Mouse (Mus musculus): ENCODE measurements around the gene Pkp4. TPM values are rescaled to one million over a fixed set of nuclear protein-coding genes. Genes with fewer than 3 reads are reported as not detected.

The Pkp4 gene
- total RNA-seq, 2 experiments from 2014 or later, result 10.1 to 19.9 TPM

DNA sequence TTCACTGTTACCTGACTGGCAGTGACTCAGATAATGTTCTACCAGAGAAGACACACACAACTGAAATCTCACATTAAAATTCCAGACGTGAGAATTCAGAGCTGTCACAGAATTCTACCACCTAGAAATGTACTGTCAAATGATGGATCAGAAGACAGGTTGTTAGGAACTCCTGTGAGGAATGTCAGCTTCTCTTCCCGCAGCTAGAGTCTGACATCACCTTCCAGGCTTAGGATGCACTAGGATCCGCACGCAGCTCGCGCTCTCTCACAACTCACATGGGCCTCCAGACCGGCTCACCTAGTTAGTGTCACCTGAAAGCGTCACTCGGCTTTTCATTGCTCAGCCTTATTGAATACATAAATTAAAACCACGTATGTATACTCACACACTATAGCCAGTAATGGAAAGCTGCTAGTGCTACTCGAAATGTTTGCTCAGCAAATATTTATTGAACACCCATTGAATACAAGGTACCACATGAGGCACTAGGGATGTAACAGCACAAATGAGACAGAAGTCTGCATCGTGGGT lies 142.9 kb downstream of the Pkp4 start:
- no peak for ATAC-seq (replicated peaks; ENCODE audit: low FRiP score, low TSS enrichment, poor library complexity, severe bottlenecking)

DNA sequence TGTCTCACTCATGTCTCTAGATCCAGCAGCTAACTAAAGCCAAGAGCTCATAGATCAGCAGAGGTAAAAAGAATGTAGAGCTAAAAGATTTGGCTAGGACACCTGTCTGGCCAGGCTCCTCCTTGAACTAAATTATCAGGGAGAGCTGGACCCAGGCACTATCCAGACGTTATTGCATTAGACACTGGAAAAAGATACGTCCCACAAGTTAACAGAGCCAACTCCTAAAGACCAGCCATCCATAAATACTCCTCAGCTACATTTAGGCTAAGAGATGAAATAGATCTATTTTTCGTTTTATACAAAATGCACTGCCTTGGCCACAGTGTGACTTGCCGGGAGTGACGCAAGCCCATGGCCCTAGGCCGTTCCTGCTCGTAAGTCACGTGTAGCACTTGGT lies 146.7 kb downstream of the Pkp4 start:
- ATAC-seq (replicated peaks; ENCODE audit: low FRiP score, low TSS enrichment, poor library complexity, severe bottlenecking), result no peak

DNA sequence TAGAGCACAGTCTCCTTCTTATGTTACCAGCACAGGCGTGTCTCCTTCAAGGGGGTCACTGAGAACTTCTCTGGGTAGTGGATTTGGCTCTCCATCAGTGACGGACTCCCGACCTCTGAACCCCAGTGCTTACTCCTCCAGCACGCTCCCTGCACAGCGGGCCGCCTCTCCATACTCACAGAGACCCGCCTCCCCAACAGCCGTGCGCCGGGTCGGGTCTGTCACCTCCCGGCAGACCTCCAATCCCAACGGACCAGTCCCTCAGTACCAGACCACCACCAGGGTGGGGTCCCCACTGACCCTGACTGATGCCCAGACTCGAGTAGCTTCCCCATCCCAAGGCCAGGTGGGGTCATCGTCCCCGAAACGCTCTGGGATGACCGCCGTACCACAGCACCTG lies 147.4 kb downstream of the Pkp4 start:
- no peak for ATAC-seq (replicated peaks; ENCODE audit: low FRiP score, low TSS enrichment, poor library complexity, severe bottlenecking)

DNA sequence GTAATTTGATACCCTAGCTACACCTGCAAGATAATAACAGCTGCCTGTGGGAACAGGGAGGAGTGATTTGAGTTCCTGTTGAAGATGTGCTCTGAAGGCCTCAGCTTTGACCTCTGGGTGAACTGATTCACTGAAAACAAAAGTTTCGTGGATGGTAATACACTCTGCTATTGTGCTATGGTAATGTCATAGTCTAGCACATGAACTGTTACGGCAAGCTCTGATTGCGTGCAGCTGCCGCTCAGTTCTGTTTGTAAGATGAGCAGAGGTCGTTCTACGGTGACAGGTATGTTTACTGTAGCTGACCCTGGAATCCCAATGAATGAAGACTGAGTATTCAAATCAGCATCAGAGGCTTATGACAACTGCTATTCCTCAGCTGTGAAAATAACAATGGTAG lies 152.6 kb downstream of the Pkp4 start:
- ATAC-seq (replicated peaks; ENCODE audit: low FRiP score, low TSS enrichment, poor library complexity, severe bottlenecking), result no peak

DNA sequence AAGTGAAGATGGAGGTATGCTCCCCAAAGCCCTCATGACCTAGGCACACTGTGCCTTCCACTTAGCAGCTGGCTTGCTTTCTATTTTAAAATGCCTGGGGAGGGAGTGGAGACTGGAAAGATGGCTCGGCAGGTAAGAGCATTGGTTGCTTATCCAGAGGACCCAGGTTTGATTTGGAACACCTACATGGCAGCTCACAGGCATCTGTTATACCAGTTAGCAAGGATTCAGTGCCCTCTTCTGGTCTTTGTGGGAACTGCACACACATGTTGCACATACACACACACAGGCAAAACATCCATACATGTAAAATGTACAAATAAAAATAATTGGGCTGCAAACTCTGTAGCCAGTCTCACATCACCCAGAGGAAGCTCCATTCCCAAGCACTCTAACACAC lies 158.0 kb downstream of the Pkp4 start:
- ATAC-seq (replicated peaks; ENCODE audit: low FRiP score, low TSS enrichment, poor library complexity, severe bottlenecking), result no peak

DNA sequence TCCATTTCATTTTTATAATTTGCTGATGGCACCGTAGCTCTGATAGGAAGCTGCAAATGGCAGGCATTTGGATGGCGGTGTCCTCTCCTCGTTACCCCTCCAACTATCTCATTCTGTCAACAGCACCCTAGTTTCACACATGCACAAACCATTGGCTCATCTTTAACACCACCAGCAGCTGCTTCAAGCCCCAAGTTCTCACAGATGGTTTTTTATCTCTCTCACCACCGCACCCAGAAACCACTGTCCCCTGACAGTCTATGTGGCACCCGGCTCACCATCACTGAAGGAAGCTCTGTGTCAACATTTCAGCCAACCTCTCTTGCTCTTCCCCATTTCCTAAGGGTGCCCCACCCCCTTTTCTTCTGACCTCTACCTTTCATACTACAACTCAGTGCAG lies 167.3 kb downstream of the Pkp4 start:
- peak; percentile 47; the same call in 1 of the 2 replicates for ATAC-seq (replicated peaks; ENCODE audit: low FRiP score, low TSS enrichment, poor library complexity, severe bottlenecking)

DNA sequence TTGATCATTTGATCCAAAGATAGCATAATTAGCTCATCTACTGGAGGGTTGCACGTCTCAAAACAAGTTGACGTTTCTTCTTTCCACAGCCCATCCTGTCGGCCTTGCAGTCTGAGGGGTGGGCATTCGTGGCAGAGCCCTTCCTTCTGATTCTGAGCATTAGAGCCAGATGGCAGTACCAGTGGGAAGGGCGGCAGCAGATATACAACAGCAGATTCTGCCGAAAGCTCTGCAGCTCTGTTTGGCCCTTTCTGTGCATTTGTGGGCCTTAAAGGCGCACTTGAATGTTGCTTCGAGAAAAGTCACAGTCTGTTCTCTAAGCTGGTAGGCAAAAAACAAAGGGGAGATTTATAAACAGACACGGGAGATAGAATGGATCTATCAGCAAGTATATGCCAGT lies 170.4 kb downstream of the Pkp4 start:
- ATAC-seq (replicated peaks; ENCODE audit: low FRiP score, low TSS enrichment, poor library complexity, severe bottlenecking), result no peak

DNA sequence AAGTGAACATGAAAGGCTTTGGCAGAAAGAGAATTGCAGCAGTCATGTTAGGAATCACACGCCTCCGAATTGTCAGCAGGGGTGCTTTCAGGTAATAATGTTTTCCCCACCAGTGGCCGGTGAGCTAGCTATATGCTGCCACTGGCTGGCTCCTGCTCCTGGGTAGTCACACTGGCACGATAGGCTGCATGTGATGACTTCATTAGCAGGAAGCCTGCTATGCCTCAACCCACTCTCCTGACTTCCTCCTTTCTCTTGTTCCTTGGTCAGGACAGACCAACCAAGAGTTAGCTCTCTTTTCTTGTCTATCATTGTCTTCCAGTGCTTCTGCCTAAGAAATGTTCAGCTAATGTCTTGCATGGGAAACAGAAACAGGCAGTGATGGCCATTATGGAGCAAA lies 171.9 kb downstream of the Pkp4 start:
- ATAC-seq (replicated peaks; ENCODE audit: low FRiP score, low TSS enrichment, poor library complexity, severe bottlenecking), result no peak

DNA sequence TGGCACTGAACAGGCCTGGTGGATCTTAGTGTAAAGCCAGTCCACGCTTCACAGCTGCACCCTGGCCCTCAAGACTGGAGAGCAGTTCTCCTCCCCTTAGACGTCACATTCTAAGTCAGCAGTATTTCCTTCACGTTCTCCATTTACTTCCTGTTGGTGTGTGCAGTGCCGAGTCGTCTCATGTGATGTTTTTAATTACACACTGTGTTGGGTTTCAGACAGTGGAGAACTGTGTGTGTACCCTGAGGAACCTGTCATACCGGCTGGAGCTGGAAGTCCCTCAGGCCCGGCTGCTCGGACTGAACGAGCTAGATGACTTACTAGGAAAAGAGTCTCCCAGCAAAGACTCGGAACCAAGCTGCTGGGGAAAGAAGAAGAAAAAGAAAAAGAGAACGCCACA lies 177.9 kb downstream of the Pkp4 start:
- ATAC-seq (replicated peaks; ENCODE audit: low FRiP score, low TSS enrichment, poor library complexity, severe bottlenecking), result no peak

DNA sequence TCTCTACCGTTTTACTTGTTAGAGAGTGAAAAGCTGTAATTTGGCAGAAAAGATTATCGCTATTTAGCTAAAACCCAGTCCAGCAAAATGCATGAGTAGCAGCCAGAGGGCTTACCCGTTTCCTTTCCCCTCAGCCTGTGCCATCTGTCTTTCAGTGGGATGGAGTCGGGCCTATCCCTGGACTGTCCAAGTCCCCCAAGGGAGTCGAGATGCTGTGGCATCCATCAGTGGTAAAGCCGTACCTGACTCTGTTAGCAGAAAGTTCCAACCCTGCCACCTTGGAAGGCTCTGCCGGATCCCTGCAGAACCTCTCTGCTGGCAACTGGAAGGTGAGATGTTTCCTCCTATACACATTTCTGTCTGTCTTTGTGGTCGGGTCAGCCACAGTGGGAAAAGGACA lies 178.3 kb downstream of the Pkp4 start:
- no peak for ATAC-seq (replicated peaks; ENCODE audit: low FRiP score, low TSS enrichment, poor library complexity, severe bottlenecking)

DNA sequence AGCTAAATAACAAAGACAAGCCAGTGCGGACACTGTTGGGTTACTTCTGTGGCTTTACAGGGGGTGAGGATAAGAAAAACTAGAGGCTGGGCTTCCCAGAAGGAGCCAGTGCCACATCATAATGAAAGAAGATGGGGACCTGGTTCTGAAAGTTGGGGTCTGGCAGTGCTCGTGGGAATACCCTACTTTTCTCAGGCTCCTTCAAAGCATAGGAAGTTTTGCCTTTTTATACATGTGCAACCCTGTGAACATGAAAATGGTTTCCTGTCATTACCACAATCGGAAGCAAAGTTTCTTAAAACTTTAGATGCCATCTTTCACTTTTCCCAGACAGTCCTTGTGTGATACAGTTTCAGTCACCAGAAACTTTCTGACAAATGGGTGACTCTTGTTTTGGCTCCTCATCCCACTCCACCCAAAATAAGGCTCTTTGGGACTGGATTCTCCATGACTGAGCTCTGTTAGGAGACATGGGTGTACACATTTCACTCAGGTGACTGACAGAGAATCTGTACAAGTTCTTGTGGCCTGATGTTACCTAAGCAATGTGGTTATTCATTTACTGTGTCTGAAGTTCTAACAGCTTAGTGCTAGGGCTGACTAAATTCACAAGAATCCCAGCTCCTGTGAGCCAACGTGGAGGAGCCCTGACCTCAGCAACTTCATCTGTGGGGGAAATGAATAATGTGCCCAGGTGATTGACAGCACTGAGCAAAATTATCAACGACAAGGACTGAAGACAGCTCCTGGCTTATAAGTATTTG lies 179.3 kb downstream of the Pkp4 start:
- no peak for ATAC-seq (replicated peaks; ENCODE audit: low FRiP score, low TSS enrichment, poor library complexity, severe bottlenecking)

DNA sequence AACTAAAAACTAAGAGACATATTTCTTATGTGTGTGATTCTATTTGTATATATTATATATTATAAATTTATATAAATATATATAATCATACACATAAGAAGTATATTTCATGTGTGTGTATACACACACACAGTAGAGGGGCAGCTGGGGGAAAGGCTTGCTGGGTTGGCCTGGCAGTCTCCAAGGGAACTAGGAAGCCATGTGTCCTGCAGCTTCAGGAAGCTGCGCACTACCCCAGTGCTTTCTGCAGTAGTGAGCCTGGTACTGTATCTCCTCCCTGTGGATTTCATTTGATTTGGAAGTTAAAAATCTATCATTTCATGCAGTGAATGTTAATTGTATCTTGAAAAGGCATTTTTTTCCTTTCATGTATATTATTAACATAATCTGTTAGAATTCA lies 180.2 kb downstream of the Pkp4 start:
- no peak for ATAC-seq (replicated peaks; ENCODE audit: low FRiP score, low TSS enrichment, poor library complexity, severe bottlenecking)

DNA sequence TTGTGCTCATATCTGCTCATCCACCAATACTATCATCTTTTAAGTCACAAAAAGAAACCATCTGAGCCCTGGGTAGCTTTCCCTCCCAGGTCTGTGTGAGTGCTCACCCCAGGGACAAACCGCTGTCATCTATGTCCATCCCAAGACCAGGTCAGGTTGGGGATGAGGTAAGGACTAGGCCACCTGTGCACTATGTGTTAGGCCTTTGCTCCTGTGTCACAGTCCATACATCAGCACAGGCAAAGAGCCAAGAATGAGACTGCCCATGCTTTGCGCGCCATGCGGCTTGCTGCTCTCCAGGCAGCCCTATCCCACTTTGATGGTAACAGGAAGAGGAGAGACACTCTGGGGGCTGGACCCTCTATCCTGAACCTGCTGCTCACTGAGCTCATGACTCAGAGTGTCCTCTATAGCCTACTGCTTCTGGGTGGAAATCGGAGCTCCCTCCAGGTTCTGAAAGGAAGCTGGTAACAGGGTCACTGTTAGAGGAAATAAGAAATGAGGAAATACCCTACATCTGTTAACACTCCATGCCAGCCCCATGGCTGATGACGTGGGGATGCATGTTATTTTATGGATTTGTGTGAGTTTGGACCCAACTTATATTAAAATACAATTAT lies 182.1 kb downstream of the Pkp4 start:
- no peak for ATAC-seq (replicated peaks; ENCODE audit: low FRiP score, low TSS enrichment, poor library complexity, severe bottlenecking)

DNA sequence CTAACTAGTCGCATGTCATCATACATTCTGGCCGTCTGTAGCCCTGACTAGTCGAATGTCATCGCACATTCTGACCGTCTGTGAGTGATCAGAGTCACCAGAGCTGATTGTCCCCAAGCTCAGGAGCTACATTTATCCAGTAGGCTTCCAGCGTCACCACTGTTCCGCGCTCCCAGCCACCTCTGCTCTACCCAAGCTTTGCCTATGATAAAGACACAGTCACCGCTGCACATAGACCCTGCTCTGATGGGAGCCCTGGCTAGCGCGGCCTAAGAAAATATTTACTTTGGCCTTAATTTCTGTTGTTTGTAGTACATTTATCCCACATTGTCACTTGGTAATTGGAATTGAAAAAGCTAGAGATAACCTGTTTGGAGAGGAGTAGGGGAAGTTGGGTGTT lies 183.2 kb downstream of the Pkp4 start:
- no peak for ATAC-seq (replicated peaks; ENCODE audit: low FRiP score, low TSS enrichment, poor library complexity, severe bottlenecking)

DNA sequence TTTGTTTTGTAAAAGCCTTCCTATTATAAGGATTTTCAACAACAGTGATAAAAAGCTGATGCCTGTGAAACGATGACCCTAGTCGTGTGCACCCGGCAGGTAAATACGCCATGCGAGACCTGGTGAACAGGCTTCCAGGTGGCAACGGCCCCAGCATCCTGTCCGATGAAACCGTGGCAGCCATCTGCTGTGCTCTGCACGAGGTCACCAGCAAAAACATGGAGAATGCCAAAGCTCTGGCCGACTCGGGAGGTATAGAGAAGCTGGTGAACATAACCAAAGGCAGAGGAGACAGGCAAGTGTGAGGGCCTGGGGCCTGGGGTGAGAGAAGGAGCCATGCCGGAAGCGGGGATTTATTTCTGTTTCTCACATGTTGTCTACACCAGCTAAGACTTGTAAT lies 184.0 kb downstream of the Pkp4 start:
- ATAC-seq (replicated peaks; ENCODE audit: low FRiP score, low TSS enrichment, poor library complexity, severe bottlenecking), result no peak

DNA sequence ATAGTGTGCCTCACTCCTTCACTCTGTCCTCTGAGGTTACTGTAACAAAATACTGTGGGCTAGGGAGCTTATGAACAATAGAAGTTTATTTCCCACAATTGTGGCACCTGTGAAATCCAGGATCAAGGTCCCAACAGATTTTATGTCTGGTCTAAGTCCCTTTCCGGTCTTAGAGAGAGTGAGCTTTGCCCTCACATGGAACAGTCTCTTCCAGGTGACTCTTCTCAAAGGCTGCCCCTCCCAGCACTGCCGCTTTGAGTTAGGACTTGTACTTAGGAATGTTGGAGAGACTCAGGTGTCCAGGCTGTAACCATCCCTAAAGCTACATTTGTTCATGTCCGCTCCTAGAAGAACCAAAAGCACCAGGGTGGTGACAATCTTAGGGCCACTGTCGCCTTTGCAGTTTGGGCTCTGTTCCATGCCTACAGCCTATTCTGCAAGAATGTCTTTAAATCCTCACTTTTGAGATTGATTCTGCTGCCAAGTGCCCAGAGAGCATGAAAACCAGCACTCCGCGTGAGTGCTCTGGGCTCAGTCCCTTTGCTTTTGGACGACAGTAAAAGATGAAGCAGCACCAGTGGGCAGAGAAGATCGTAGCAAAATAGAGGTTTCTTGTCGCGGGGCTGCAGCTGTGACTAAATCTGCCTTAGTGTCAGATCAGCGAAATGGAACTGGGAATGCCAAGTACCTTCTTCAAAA lies 184.6 kb downstream of the Pkp4 start:
- ATAC-seq (replicated peaks; ENCODE audit: low FRiP score, low TSS enrichment, poor library complexity, severe bottlenecking), result no peak

DNA sequence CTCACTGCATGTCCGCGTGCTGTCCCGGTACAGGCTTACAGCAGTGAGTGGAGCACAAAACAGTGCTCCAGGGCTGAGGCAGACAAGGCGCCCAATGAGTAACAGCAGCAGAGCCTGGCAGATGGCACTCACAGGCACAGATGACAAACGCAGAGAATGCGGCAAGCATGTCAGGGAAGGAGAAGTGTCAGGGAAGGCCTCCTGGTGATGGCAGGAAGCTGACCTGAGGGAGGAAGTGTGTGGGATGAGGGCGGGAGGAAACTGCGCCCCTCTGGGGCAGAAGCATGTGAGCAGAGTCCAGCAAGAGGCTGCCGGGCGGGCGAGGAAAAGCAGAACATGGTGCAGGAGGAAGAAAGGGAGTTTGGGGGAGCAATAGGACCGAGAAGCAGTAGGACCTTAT lies 185.8 kb downstream of the Pkp4 start:
- no peak for ATAC-seq (replicated peaks; ENCODE audit: low FRiP score, low TSS enrichment, poor library complexity, severe bottlenecking)

DNA sequence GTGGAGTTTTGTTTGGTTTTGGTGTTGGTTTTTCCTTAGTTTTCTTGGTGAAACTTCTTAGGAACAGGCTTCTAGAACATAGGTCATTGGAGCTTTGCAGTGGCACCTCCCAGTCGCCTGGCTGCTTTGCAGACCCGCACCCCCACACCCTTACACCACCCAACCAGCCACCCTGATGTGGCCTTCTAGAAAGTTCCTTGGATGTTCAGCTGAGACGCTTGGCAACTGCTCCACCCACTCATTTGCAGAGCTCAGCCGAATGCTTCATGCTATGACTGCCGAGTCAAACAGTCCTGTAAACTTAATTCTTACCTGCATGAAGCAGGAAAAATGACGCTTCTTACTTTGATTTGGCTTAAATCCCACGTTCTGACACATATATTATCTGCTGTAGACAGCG lies 187.9 kb downstream of the Pkp4 start:
- ATAC-seq (replicated peaks; ENCODE audit: low FRiP score, low TSS enrichment, poor library complexity, severe bottlenecking), result no peak

DNA sequence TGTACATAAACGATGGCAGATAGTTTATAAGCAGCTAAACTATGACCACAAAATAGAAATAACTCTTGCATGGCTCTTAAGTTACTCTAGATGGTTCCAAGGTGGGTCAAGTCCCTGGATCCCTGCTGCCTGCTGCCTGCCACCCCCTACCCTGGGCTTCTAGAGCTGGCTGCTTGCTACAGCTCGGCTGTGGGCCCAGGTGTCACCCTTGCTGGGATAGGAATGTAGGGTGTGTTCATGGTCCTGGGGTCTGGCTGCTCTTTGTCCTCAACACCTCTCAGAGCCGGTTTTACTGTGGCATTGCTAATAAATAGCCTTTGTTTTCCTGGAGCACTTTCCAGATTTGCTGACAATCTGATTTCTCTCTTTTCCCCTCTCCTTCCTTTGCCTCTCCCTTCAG lies 189.4 kb downstream of the Pkp4 start:
- no peak for ATAC-seq (replicated peaks; ENCODE audit: low FRiP score, low TSS enrichment, poor library complexity, severe bottlenecking)

DNA sequence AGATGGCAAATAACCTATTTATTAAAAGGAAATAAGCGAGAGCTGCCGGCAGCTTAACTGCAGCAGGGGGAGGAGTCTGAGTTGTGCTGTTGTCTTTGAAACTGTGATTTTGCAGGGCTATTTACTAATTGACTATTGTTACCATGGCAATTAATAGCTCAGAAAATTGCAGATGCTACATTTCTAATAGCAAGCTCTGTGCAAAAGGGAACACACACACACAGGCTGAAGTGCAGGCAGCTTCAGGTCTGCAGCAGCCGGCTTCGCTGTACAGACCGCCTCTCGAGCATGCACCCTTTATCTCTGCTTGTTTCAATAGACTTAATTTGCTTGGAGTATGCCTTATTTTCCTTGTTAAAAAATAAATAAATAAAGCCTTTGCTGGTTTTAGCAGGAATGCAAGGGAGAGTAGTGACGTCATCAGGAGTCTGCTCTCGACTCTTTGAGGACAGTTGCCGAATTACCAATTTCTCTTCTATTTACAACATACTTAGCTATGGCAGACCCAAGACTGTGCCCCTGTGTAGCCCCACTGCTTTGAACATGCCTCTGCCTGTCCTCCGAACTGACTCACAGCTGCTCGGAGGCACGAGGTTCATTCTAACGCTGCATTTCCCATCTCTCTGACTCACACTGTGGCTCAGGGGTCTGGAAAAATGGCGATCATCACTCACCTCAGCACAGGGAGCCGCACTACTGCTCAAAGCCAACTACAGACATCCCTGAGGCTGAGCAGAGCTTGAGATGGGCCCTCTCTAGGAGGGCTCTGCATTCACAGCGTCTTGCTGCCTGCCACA lies 190.9 kb downstream of the Pkp4 start:
- ATAC-seq (replicated peaks; ENCODE audit: low FRiP score, low TSS enrichment, poor library complexity, severe bottlenecking), result no peak

All from megakaryocyte-erythroid progenitor cell, adult 5-6 weeks (primary cell).